Mouse (Mus musculus) retina, postnatal 1 day (tissue): Measurements from ENCODE around the gene Tlx1.
A peak's percentile ranks its signal among the peaks of the same experiment; 100 is the strongest.

ENCODE experiments used
- DNase-seq: peaks from one replicate; pipeline ENCODE4 v3.0.0-alpha.2; 2012

The Tlx1 gene

DNA sequence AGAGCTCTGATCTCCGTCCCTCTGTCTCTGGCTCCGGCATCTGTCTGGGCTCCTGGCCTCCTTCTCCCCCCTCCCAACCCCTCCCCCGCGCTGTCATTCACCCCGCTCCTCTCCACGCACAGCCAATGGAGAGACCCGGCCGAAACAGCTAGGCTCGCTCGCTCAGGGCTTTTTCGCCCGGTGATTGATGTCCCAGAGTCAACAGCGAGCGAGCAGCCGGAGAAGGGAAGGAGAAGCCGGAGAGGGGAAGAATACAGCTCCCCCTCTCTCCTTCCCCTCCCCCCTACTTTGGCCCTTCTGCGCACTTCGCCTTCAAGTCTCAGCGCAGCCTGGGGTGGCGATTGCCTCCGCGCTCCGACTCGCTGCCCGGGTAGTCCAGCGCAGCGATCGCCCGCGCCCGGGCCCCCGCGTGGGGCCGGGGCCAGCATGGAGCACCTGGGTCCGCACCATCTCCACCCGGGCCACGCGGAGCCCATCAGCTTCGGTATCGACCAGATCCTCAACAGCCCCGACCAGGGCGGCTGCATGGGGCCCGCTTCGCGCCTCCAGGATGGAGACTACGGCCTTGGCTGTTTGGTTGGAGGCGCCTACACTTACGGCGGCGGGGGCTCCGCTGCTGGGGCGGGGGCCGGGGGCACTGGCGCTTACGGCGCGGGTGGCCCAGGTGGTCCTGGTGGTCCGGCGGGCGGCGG is at the start of gene Tlx1:
Tlx1 (plus strand) TSS at position 191 of the 692 bp plus-strand sequence.
- peak; percentile 51 for DNase-seq

DNA sequence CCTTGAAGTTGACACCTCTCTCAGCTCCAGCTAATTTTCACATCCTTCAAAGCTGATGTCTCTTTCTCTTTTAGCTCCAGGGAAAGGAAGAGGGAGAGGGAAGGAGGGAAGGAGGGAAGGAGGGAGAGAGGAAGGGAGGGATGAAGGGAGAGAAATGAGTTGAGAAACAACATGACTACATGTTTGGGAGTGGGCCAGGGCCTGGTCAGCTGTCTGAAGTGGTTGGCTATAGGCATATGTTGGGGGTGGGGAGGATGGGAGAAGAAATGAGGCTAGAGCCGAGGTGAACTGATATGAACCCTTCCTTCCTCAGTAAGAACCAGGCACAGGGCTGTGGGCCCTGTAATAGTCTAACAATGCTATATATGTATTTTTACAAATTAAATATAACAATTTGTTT is 44.9 kb upstream of the Tlx1 start:
- no peak for DNase-seq

DNA sequence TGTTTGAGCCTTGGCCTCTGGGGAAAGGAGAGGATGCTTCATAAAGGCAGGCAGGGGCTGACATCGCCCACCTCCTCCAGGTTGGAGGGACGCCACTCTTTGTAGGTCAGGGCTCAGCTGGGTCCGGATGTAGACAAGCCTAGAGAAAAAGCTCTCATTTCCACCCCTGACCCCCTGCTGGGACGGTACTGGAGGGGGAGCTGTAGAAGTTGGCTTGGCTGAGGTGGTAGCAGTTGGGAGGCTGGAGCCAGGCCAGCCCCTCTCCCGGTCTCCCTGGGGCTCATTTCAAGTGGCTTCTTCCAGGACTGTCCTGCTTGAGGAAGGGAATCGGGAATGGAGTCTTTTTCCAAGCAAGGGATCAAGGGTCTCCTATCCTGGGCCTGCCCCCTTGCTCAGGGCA is 43.8 kb upstream of the Tlx1 start:
- DNase-seq = no peak

DNA sequence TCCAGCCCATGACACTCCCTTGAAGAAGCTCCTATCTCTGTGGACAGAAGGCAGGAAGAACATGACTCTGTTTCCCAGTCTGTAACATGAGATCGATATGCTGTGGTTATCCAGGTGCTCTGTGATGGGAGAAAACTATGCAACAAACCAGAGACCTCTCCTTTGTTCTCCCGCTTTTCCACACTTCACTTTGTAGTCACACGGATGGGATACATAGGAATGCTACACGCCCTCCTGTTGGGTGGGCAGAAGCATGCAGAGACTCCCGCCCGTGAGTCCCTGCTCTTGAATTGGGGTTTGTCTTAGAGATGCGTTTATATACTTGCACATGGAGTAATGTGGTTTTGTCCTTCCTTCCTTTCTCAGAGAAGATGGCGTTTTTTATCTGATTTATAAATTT is 39.8 kb upstream of the Tlx1 start:
- DNase-seq = no peak

DNA sequence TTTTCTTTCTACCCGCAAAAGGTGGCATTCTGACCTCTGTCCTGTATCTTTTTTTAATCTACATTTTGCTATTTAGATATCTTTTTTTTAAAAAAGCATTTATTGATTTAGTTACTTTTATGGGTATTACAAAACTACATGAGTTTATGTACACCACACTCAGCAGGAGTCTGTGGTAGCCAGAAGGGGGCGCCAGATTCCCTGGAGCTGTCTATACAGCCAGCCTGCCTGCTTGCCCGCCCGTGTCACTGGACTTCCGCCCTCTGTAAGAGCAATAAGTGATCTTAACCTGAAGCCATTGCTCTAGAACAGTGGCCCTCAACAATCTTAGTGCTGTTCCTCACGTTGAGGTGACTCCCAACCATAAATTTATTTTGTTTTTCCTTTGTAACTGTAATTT is 38.0 kb upstream of the Tlx1 start:
- no peak for DNase-seq

DNA sequence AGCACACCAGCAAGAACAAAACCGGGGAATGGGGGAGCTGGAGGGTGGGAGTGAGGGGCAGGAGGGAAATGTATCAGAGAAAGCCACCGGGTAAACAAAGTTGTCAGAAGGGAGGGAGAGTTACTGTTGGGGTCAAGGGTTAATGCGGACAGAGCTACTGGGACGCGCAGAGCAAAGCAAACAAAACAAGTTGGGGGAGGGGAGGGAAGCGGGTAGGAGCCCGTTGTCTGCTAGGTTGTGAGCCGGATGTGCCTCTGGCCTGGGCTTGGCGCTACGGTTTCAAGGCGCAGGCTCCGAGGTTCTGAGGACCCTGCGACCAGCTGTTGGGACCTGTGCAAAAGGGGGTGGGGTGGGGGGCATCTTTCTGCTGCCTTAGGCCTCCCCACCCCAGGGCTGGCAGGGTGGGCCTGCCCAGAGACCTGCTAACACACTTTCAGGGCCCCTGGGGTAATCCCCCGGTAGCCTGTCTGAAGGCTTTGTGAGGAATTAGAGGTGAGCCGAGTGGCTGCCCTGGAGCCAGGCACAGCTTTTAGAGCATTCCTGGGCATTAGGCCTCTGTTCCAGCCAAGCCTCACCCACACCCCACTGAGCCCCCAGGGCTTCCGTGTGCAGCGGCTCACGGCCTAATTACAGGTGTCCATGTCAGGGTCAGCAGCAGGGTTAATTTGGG is 36.6 kb upstream of the Tlx1 start:
- peak; percentile 77 for DNase-seq

DNA sequence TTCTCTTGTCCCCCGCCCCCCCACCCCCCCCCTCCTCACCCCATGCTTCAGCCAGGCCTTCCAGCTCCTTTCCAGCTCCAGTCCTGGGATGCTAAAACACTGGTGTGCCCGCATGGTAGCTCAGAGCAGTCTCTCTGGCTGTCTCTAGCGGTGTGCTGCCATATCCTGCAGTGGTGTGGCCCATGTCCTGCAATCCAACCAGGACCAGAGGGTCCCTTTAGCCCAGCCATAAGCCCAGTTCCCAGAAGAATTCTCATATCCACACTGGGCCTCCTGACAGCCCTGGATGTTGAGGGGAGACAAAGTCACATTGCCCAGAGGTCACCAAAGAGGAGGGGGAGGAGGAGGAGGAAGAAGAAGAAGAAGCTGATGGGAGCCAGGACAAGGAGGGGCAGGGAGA is 35.7 kb upstream of the Tlx1 start:
- no peak for DNase-seq

DNA sequence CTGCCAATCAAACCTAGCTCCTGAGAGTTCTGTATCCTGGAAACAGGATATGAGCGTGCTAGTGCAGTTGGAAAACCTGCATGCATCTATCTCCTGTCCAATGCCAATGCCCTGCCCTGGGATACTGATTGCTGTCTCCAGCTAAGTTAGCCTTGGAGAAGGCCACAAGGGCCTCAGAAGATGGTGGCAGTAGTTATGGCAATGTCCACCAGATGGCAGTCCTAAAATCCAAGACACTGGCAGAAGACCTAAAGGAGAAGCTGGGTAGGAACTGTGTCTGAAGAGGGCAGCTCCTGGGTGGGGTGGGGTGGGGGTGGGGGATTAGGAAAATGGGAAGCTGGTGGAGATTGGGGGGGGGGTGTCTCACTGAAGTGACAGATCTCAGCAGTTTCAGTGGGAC is 33.7 kb upstream of the Tlx1 start:
- peak; percentile 67 for DNase-seq

DNA sequence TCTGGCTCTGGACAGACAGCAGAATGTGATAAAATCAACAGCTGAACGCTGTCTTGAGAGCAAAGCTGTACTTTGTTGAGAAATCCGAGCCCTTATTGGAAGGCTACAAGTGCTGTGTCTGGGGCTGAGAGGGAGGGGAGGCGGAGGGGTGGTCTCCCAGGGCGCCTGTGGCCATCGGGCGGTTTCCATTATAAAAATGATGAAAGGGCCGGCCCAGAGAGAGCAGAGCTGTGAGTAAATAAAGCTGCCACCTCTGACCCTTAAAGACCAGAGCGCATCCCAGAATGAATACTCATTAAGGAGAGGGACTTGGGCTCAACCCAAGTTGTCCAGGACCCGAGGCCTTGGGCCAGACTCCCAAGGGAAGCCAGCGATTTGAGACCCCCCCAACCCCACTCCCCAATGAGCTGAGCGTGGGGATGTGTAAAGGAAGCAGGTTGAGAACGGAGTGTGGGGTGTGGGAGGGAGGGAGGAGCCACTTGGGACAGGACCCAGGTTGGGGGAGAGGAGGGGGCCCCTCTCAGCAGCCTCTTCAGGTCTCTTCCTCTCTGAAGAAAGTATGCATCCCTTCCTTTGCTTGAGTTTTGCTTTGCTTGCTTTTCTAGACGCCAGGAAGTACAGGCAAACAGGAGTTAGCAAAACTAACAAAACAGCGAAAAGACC is 18.4 kb upstream of the Tlx1 start:
- no peak for DNase-seq

DNA sequence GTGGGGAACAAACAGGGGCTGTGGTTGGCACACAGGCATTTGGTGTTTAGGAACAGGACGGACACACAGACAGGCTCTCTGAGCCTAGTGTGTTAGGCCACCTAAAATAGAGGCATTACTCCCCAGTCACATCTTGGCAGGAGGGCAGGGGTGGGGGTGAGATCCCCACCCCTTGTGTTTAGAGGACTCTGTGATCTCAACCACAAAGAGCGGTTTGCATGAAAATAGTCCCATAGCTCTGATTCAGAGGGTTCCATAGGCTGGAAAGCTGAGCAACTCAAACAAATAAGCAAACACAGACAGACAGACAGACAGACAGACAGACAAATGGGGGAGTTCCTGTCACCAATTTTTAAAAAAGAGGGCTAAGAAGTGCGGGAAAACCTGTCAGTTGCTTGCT is 7.9 kb upstream of the Tlx1 start:
- DNase-seq = no peak

DNA sequence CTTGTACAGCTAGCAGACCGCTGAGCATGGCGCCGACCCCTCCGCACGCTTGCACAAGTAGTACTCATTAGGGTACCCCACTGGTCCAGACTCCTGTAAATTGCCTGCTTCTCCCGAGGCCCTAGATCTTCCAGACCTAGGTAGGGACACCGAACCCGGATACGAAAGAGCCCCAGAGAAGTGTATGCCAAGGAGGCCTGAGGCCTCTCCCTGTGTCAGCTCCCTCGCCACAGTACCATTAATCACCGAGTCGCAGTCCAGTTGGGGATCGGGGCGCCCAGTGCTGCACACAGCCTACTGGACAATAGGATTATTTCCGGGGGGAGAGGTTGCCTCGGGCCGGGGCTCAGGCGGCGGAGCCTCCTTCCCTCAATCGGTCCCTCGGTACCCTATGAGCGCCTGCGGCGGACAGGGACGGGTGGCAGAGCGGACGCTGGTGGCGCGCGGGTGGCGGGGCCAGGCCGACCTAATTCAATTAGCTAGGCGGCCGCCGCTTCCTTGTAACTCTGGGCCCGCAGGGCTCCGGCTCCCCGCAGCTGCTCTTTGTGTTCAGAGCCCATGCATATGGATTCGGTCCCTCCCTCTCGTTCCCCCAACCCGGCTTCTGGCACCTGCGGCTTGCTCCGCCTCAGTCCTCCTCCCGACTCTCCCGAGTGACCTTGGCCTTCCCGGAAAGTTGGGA is 7.1 kb upstream of the Tlx1 start:
- DNase-seq = peak; percentile 84

DNA sequence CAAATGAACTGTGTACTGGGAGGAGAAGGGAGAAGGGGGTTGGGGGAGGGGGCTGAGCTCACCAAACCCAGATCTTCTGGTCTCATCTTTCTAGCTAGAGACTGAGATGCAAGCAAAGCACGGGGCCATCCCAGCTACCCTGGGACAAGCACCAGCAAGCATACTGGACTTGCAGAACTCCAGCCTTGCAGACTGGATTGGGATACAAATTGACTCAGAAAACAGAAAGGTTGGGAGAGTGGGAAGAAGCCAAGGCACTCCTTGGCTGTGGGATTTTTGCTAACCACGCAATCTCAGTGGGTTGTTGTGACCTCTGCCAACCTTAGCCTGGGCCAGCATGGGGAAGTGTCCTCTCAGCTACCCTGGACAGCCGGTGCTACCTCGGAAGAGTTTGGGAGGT is 3.4 kb upstream of the Tlx1 start:
- no peak for DNase-seq

DNA sequence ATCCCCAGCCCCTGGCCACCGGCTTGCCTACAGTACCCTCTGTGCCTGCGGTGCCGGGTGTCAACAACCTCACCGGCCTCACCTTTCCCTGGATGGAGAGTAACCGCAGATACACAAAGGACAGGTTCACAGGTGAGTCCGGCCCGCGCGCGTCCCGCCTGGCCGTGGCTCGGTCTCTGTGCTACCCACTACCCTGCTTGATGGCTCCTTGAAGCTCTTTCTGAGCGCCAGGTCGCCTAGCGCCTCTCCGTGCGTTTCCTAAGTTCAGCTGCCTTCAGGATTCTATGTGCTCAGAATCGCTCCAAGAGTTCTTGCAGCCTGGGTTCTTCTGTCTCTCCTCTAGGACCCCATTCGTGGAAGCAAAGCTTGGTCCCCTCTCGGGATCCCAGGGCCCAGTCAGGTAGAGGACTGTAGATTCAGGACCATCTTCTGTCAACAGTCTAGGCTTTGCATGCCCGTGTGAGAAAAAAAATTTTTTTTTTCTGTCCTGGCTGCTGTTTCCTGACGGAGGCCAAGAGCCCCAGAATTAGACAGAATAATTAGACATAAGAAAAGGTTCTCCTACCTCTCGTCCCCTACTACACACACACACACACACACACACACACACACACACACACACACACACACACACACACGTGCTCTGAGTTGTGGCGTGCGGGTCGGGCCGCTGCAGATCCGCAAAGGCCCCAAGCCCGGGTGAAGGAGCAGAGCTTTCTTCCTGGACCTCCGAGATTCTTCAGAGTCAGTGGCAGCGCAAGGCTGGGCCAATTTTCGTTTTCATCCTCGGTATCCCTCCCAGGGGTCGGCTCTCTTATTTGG is 1.1 kb downstream of the Tlx1 start:
- DNase-seq = no peak

DNA sequence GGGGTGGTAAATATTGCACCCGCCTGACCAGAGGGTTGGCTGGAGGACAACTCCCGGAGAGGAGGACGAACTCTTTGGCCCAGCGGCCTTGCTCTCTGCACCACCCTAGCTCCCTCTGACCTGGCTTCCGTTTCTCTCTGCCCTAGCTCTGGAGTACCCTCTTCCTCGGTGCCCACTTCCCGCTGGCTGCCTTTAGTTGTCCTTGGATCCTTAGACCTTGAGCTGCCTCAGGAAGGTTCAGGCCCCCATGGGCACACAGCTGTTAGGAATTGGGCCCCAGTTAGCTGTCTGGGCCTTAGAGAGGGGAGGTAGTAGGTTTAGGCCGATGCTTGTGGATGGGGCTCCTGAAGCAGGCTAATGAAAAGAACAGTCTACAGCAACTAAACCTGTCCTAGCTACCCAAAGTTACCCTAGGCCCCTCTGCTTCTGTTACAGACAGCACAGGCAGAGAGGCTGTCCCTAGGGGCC is 1.7 kb downstream of the Tlx1 start:
- no peak for DNase-seq

DNA sequence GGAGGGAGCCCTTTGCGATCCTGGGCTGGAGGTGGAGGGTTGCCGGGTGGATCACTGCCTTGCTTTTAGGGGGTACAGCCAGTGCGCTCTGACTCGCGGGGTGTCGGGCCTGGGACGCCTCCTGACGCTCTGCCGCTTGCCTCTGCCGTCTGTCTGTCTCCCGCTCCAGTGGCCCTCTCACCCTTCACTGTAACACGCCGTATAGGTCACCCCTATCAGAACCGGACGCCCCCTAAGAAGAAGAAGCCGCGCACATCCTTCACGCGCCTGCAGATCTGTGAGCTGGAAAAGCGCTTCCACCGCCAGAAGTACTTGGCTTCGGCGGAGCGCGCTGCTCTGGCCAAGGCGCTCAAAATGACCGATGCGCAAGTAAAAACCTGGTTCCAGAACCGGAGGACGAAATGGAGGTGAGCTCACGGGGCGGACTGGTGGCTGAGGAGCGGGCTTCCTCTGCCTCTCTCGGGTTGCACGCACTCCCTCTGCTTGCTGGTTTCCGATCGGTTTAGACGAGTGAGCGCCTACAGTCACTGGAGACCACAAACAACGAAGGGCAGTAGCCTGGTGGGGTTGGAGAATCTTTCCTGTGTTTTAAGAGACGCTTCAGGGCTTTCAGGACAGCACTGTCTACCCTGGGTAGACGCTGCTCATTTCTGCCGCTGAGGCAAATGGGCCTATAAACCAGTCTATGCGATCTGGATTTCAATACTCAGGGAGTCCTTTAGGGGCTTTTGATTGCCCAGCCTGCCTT is 3.0 kb downstream of the Tlx1 start:
- no peak for DNase-seq

DNA sequence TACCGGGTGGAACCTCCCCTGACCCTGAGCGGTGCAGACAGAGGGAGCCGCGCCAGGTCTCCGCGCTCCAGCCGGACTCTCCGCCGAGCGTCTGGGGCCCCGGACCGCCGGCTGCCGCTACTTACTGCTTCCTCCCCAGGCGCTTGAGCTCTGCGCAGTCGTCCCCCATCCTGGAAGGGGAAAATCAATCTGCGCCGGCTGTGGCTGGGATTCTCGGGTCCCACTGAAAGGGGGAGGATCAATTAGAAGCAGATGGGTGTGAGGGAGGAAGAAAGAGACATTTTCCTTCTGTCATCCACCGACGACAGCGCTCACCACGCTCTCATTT is 3.5 kb downstream of the Tlx1 start:
- DNase-seq = no peak

DNA sequence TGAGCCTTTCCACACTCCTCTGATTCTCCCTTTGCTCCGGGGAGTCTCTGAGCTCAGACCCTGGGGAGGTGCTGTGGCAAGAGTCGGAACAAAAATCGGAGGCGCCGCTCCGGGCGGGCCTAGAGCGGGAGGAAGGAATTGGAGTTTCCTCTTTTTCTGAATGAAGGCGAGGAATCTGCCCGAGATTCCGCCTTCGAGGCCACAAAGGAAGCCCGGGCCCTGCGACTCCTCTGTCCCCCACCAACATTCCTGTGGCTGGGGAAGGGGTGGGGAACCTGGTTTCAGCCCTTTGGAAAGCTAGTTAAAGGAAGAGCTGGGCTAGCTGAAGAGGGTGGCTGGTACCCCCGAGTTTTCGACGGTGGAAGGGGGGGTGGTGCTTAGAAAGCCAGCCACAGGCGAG is 4.0 kb downstream of the Tlx1 start:
- no peak for DNase-seq

DNA sequence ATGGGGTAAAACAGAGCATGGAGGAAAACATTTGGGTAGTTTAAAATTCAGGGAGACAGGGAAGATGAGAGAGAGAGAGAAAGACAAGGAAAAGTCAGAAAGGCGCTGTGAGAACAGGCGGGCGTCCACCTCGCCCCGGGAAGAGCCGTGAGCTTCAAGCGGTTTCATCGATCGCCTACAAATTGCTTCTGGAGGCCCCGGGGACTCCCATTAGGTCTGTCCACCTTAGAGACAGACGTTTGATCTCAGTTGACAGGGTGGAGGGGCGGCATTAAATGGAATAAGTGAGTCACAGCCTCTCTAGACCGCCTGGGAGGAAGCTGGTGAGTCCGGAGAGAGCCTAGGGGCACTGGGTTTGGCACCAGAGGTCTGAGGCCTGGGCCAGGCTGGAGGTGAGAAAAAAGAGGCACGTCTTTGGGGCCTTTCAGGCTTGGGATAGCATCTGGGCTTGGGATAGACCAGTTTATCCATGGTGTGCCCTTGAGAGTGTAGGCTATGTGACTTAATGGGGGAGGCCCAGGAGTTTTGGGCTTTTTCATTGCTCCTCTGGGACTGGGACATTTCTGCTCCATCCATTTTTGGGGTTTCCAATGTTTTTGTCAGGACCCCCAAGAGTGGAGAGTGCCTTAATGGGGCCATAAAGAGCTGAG is 4.8 kb downstream of the Tlx1 start:
- no peak for DNase-seq

DNA sequence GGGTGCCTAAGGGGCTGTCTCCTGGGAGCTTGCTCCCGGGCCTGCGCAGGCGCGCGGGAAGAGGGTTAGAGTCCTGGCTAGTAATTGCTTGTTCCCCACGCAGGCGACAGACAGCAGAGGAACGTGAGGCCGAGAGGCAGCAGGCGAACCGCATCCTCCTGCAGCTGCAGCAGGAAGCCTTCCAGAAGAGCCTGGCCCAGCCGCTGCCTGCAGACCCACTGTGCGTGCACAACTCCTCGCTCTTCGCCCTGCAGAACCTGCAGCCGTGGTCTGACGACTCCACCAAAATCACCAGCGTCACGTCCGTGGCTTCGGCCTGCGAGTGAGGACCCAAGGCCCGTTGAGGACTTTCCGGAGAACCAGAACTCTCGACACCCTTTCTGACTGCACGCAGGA is 5.3 kb downstream of the Tlx1 start:
- DNase-seq = no peak

DNA sequence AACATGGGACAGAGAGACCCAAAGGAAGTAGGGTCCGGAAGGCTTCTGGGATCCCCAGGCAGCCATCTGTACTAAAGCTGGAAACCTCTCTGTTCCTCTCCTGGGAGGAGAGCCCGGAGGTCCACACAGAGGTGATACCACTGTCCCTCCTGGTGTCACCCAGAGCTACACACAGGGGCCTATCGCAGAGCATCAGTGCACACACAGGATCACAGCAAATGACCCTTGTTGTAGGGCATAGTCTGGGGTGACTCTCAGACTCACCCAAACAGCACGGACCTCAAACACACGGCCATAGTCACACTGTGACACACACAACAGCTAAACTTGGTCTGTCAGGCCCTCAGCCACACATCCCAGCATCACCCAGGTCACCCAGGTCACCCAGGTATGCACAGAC is 5.9 kb downstream of the Tlx1 start:
- DNase-seq = no peak

DNA sequence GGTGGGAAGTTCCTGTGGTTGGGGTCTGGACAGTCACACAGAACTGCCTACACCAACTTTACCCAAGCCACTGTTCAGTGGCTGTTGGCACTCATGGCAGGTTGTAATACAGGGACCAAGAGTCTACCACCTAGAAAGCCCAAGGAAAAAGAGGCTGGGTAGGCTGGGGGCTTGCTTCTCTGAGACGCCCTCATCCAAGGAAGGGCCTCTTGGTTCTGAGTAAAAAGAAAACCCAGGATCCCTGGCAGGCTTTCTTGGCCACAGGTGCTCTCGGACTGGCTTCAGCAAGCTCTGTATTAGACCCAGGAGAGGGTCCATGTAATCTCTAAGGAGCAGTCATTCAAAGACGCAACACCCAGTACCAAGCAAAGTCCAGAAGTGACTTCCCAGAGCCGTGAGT is 7.7 kb downstream of the Tlx1 start:
- DNase-seq = no peak

DNA sequence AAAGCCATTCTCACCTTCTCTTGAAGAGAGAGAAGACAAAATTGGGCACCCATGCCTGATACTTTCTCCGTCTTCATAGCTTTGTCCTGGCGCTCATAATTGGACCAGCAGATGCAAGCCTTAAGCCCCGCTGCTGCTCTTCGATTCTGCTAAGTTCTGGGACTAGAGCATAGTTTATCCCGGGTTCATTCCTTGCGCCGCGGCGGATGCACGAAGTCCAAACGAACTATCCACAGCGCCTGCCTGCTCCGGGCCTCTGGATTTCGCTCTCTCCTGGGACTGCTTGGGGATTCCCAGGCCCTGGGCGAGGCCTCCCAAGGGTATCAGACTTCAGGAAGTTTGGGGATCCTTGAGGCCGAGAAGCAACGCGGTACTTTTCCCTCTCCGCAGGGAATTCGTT is 8.4 kb downstream of the Tlx1 start:
- DNase-seq = no peak
